Mouse (Mus musculus): ENCODE results near the gene Fsd1l.

GRCm38 (mm10) chr4:53594204-53594603 is 37.1 kb upstream of the Fsd1l start:
- no peak for TF ChIP-seq CTCF (IDR thresholded peaks at IDR 0.05; ENCODE audit: borderline replicate concordance, insufficient read depth, low read length)
- TF ChIP-seq POLR2A (IDR thresholded peaks at IDR 0.05; ENCODE audit: low read depth, low read length), result no peak
